Mouse (Mus musculus): ENCODE results near the gene Ccdc153. TPM values are rescaled to one million over a fixed set of nuclear protein-coding genes. Genes with fewer than 3 reads are reported as not detected.

Ccdc153 gene
- total and polyA plus RNA-seq, 2 experiments from 2014 or later, result not detected

- 25% methylated on average over 11 of the region's 11 CpGs for WGBS
Observed at GRCm38 (mm10) chr9:44287003-44287400, 46.5 kb downstream of the Ccdc153 start.

DNA sequence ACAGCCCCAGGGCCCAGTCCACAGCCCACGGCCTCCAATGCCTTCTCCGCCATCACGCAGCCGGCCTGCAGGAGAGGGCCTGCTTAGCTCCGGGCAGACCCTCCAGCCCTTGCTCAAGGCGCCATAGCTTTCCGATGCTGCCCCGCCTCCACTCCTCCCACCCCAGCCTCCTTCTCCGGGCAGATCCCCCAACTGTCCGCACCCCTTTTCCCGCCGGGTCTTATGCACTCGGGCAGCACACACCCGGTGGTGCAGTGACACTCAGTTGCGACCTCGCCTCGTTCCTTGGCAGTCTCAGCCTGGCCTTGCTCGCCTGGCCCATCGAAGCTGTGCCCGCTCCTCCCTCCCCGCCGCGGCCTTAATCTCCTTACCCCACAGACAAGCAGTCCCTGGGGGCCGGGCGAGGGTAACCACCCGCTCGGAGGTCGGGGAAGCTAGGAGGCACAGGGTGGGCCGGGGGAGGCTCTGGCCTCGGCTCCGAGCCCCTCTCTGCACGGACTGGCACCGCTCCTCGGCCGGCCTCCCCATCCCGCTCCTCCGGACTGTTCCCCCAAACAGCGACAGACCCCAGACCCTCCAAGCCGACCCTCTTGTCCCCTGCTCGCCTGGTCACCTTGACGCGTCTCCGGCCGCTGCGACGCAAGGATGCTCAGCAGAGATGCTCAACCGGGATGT, 47.1 kb downstream of the Ccdc153 start:
- no peak overlapping the region for H3K27ac ChIP-seq (ENCODE audit: low read depth)
- peak overlapping the region; percentile 52 for H3K4me3 ChIP-seq (ENCODE audit: low read depth, low read length)
- H3K27me3 ChIP-seq (ENCODE audit: control insufficient read depth, insufficient read depth, low read length), result peaks cover 25% of the 10 kb centered on the region; the same call in 1 of the 2 replicates
- no peak for TF ChIP-seq CTCF (IDR thresholded peaks at IDR 0.05; ENCODE audit: low read depth)
- no peak for TF ChIP-seq EP300 (IDR thresholded peaks at IDR 0.05; ENCODE audit: low read depth)
- DNase-seq (ENCODE audit: low spot score) (no peak), ATAC-seq (ENCODE audit: insufficient read depth, low read depth) (0 out of 2 replicates have a peak, but pooled peaks have one; percentile 19)
- H3K36me3 ChIP-seq (replicated peaks; ENCODE audit: control insufficient read depth, insufficient read depth, low read length), result peaks cover 18% of the 10 kb centered on the region; the same call in 1 of the 2 replicates
- 1% methylated on average over 47 of the region's 47 CpGs for WGBS
- H3K4me2 ChIP-seq (ENCODE audit: low read depth, low read length), result peak overlapping the region; percentile 80
- H3K9ac ChIP-seq (replicated peaks; ENCODE audit: low read depth, low read length), result peak overlapping the region; percentile 58
- H3K4me1 ChIP-seq (ENCODE audit: control insufficient read depth, insufficient read depth), result peaks cover 19% of the 10 kb centered on the region
- H3K9me3 ChIP-seq (replicated peaks; ENCODE audit: control insufficient read depth, low read length), result no peaks in the 10 kb centered on the region

More at GRCm38 (mm10) chr9:44287003-44287400, 46.5 kb downstream of the Ccdc153 start:
- peaks cover 19% of the 10 kb centered on the region for H3K4me1 ChIP-seq (ENCODE audit: control insufficient read depth, insufficient read depth)
- ATAC-seq (ENCODE audit: insufficient read depth, low read depth), result 0 out of 2 replicates have a peak, but pooled peaks have one; percentile 2
- DNase-seq (ENCODE audit: low spot score), result no peak
- H3K27me3 ChIP-seq (ENCODE audit: control insufficient read depth, insufficient read depth, low read length), result peaks cover 25% of the 10 kb centered on the region; the same call in 1 of the 2 replicates
- peak overlapping the region; percentile 52 for H3K4me3 ChIP-seq (ENCODE audit: low read depth, low read length)
- H3K9me3 ChIP-seq (replicated peaks; ENCODE audit: control insufficient read depth, low read length), result no peaks in the 10 kb centered on the region
- TF ChIP-seq CTCF (IDR thresholded peaks at IDR 0.05; ENCODE audit: low read depth) (no peak), EP300 (IDR thresholded peaks at IDR 0.05; ENCODE audit: low read depth) (no peak)
- H3K36me3 ChIP-seq (replicated peaks; ENCODE audit: control insufficient read depth, insufficient read depth, low read length), result peaks cover 13% of the 10 kb centered on the region; the same call in 1 of the 2 replicates
- no peak overlapping the region for H3K9ac ChIP-seq (replicated peaks; ENCODE audit: low read depth, low read length)
- H3K4me2 ChIP-seq (ENCODE audit: low read depth, low read length), result peak overlapping the region; percentile 80
- H3K27ac ChIP-seq (ENCODE audit: low read depth), result no peak overlapping the region

DNA sequence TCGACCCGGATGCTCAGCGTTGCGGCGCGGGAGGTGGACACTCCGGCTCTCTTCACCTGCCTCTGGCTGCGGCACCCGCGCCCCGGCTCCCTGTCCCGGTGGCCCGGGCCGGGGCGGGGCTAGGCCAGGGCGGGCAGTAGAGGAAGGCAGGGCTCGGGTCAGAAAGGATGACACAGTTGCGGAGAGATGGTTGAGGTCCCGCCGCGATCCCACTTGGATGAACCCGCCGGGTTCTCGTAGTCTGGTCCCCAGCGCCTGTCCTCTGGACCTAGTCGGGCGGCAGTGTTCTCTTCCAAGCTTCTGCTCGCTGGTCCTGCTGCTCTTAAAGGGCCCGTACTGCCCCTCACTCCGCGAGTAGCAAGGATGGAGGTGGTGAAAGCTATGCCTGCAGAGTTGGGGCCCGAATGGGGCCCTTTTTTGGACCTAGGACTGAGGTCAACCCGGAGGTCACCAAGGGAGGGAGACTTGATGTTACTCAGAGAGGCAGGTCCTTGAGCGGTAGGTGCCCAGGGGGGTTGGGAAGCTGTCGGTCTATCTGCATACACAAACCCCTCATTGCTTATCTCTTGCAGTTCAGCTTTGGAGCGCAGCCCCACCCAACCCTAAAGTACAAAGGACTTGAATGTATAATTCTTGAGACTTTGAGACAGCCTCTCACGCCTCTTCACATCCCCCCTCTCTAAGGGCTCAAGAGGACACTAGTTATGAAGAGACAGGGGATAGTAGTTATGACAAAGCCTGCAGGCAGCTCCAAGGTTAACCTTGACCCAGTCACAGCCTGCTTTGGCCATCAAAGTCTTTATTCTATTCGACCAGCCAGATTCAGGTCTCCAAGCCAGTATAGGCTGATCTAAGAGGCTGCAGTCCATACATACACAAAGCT, 47.8 kb downstream of the Ccdc153 start, which contains the start of gene Abcg4:
Abcg4 (minus strand) TSS at position 540 of the 883 bp plus-strand sequence.
- TF ChIP-seq CTCF (IDR thresholded peaks at IDR 0.05; ENCODE audit: low read depth), result no peak
- no peak for TF ChIP-seq EP300 (IDR thresholded peaks at IDR 0.05; ENCODE audit: low read depth)
- under 1% methylated on average over 38 of the region's 38 CpGs for WGBS
- ATAC-seq (ENCODE audit: insufficient read depth, low read depth) (peak; percentile 32; the same call in 1 of the 2 replicates), DNase-seq (ENCODE audit: low spot score) (no peak)
- Histone ChIP-seq H3K36me3 (replicated peaks; ENCODE audit: control insufficient read depth, insufficient read depth, low read length) (peaks cover 26% of the 10 kb centered on the region), H3K27ac (ENCODE audit: low read depth) (no peak within 1 kb of the TSS), H3K9me3 (replicated peaks; ENCODE audit: control insufficient read depth, low read length) (no peaks in the 10 kb centered on the region), H3K4me2 (ENCODE audit: low read depth, low read length) (peak within 1 kb of the TSS; percentile 80), H3K27me3 (ENCODE audit: control insufficient read depth, insufficient read depth, low read length) (peaks cover 25% of the 10 kb centered on the region; the same call in 1 of the 2 replicates), H3K4me3 (ENCODE audit: low read depth, low read length) (peak within 1 kb of the TSS; percentile 52), H3K9ac (replicated peaks; ENCODE audit: low read depth, low read length) (peak within 1 kb of the TSS; percentile 58), H3K4me1 (ENCODE audit: control insufficient read depth, insufficient read depth) (peaks cover 19% of the 10 kb centered on the region)

DNA sequence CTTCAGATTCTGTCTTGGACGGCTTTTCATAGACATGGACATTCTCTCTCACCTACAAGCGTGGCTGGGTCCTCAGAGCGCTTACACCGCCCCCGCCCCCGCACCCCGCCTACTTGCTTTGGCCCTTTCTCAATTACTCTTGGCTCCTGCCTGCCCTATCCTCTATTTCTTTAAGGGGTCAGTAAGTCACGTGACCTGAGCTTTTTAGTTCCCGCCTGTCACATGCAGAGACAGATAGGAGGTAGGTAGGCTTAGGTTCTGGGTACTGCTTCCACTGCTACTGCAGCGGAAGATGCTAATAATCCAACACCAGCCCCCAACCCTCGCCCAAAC, 48.4 kb downstream of the Ccdc153 start:
- WGBS, result 11% methylated on average over 11 of the region's 11 CpGs
- Histone ChIP-seq H3K36me3 (replicated peaks; ENCODE audit: control insufficient read depth, insufficient read depth, low read length) (peaks cover 32% of the 10 kb centered on the region), H3K27me3 (ENCODE audit: control insufficient read depth, insufficient read depth, low read length) (peaks cover 25% of the 10 kb centered on the region; the same call in 1 of the 2 replicates), H3K9ac (replicated peaks; ENCODE audit: low read depth, low read length) (0 out of 2 replicates have a peak overlapping the region, but pooled peaks have one; percentile 58), H3K4me2 (ENCODE audit: low read depth, low read length) (peak overlapping the region; percentile 80), H3K4me3 (ENCODE audit: low read depth, low read length) (peak overlapping the region; percentile 52; the same call in 1 of the 2 replicates), H3K9me3 (replicated peaks; ENCODE audit: control insufficient read depth, low read length) (no peaks in the 10 kb centered on the region), H3K27ac (ENCODE audit: low read depth) (no peak overlapping the region), H3K4me1 (ENCODE audit: control insufficient read depth, insufficient read depth) (peaks cover 19% of the 10 kb centered on the region)
- TF ChIP-seq EP300 (IDR thresholded peaks at IDR 0.05; ENCODE audit: low read depth) (no peak), CTCF (IDR thresholded peaks at IDR 0.05; ENCODE audit: low read depth) (no peak)
- DNase-seq (ENCODE audit: low spot score) (no peak), ATAC-seq (ENCODE audit: insufficient read depth, low read depth) (peak; percentile 31)

GRCm38 (mm10) chr9:44292490-44292889, 52.0 kb downstream of the Ccdc153 start:
- Histone ChIP-seq H3K9me3 (replicated peaks; ENCODE audit: control insufficient read depth, low read length) (no peaks in the 10 kb centered on the region), H3K4me2 (ENCODE audit: low read depth, low read length) (no peak overlapping the region), H3K27me3 (ENCODE audit: control insufficient read depth, insufficient read depth, low read length) (peaks cover 11% of the 10 kb centered on the region; the same call in 1 of the 2 replicates), H3K27ac (ENCODE audit: low read depth) (no peak overlapping the region), H3K36me3 (replicated peaks; ENCODE audit: control insufficient read depth, insufficient read depth, low read length) (peaks cover 63% of the 10 kb centered on the region), H3K9ac (replicated peaks; ENCODE audit: low read depth, low read length) (no peak overlapping the region), H3K4me3 (ENCODE audit: low read depth, low read length) (no peak overlapping the region), H3K4me1 (ENCODE audit: control insufficient read depth, insufficient read depth) (peaks cover 17% of the 10 kb centered on the region)
- DNase-seq (ENCODE audit: low spot score), result peak; percentile 31
- WGBS, result 68% methylated on average over 3 of the region's 3 CpGs
- no peak for TF ChIP-seq EP300 (IDR thresholded peaks at IDR 0.05; ENCODE audit: low read depth)
- peak; percentile 61 for TF ChIP-seq CTCF (IDR thresholded peaks at IDR 0.05; ENCODE audit: low read depth)
- ATAC-seq (ENCODE audit: insufficient read depth, low read depth), result no peak

Other genes starting within 250 kb of the Ccdc153 start
- 6.3 and 12.5 TPM in 2 replicates for gene Thy1, start 197.3 kb upstream of the Ccdc153 start, total RNA-seq (2014; rRNA removed; ENCODE audit: low replicate concordance)
- 3.6 and 4.4 TPM in 2 replicates for gene Thy1, start 197.3 kb upstream of the Ccdc153 start, polyA plus RNA-seq (2015; fragmentation: Nextera tagmentation; extraction: Ambion mirVana)
- 44.9 and 48.6 TPM in 2 replicates for gene Usp2, start 173.7 kb upstream of the Ccdc153 start, total RNA-seq (2014; rRNA removed; ENCODE audit: low replicate concordance)
- gene Usp2, start 173.7 kb upstream of the Ccdc153 start, polyA plus RNA-seq (2015; fragmentation: Nextera tagmentation; extraction: Ambion mirVana), result 114 and 121 TPM in 2 replicates
- gene Mfrp, start 138.9 kb upstream of the Ccdc153 start, total RNA-seq (2014; rRNA removed; ENCODE audit: low replicate concordance), result not detected in 2 replicates
- not detected in 2 replicates for gene Mfrp, start 138.9 kb upstream of the Ccdc153 start, polyA plus RNA-seq (2015; fragmentation: Nextera tagmentation; extraction: Ambion mirVana)
- gene C1qtnf5, start 133.4 kb upstream of the Ccdc153 start, total RNA-seq (2014; rRNA removed; ENCODE audit: low replicate concordance), result 9.0 TPM in 2 replicates
- gene C1qtnf5, start 133.4 kb upstream of the Ccdc153 start, polyA plus RNA-seq (2015; fragmentation: Nextera tagmentation; extraction: Ambion mirVana), result 4.1 and 4.5 TPM in 2 replicates
- not detected in 2 replicates for gene Gm49380, start 127.2 kb upstream of the Ccdc153 start, total RNA-seq (2014; rRNA removed; ENCODE audit: low replicate concordance)
- gene Gm49380, start 127.2 kb upstream of the Ccdc153 start, polyA plus RNA-seq (2015; fragmentation: Nextera tagmentation; extraction: Ambion mirVana), result 0.10 TPM in 1 of 2 replicates, not detected in the other
- gene Rnf26, start 127.2 kb upstream of the Ccdc153 start, total RNA-seq (2014; rRNA removed; ENCODE audit: low replicate concordance), result 13.0 and 16.6 TPM in 2 replicates
- 13.7 and 14.1 TPM in 2 replicates for gene Rnf26, start 127.2 kb upstream of the Ccdc153 start, polyA plus RNA-seq (2015; fragmentation: Nextera tagmentation; extraction: Ambion mirVana)
- 190 and 209 TPM in 2 replicates for gene Mcam, start 106.2 kb upstream of the Ccdc153 start, total RNA-seq (2014; rRNA removed; ENCODE audit: low replicate concordance)
- 47.1 and 54.2 TPM in 2 replicates for gene Mcam, start 106.2 kb upstream of the Ccdc153 start, polyA plus RNA-seq (2015; fragmentation: Nextera tagmentation; extraction: Ambion mirVana)
- 17.6 and 18.6 TPM in 2 replicates for gene Cbl, start 6.6 kb upstream of the Ccdc153 start, total RNA-seq (2014; rRNA removed; ENCODE audit: low replicate concordance)
- 4.3 and 5.2 TPM in 2 replicates for gene Cbl, start 6.6 kb upstream of the Ccdc153 start, polyA plus RNA-seq (2015; fragmentation: Nextera tagmentation; extraction: Ambion mirVana)
- gene Pdzd3, start 10.8 kb downstream of the Ccdc153 start, total RNA-seq (2014; rRNA removed; ENCODE audit: low replicate concordance), result not detected in 2 replicates
- 0.07 and 0.10 TPM in 2 replicates for gene Pdzd3, start 10.8 kb downstream of the Ccdc153 start, polyA plus RNA-seq (2015; fragmentation: Nextera tagmentation; extraction: Ambion mirVana)
- gene Nlrx1, start 27.9 kb downstream of the Ccdc153 start, total RNA-seq (2014; rRNA removed; ENCODE audit: low replicate concordance), result 10.4 and 15.4 TPM in 2 replicates
- gene Nlrx1, start 27.9 kb downstream of the Ccdc153 start, polyA plus RNA-seq (2015; fragmentation: Nextera tagmentation; extraction: Ambion mirVana), result 8.9 and 10.2 TPM in 2 replicates
- gene Abcg4, start 47.9 kb downstream of the Ccdc153 start, total RNA-seq (2014; rRNA removed; ENCODE audit: low replicate concordance), result 1.7 and 2.1 TPM in 2 replicates
- 0.49 and 0.69 TPM in 2 replicates for gene Abcg4, start 47.9 kb downstream of the Ccdc153 start, polyA plus RNA-seq (2015; fragmentation: Nextera tagmentation; extraction: Ambion mirVana)
- 14.8 and 26.3 TPM in 2 replicates for gene Hinfp, start 65.0 kb downstream of the Ccdc153 start, total RNA-seq (2014; rRNA removed; ENCODE audit: low replicate concordance)
- gene Hinfp, start 65.0 kb downstream of the Ccdc153 start, polyA plus RNA-seq (2015; fragmentation: Nextera tagmentation; extraction: Ambion mirVana), result 7.6 and 9.4 TPM in 2 replicates
- gene C2cd2l, start 79.6 kb downstream of the Ccdc153 start, total RNA-seq (2014; rRNA removed; ENCODE audit: low replicate concordance), result 14.5 and 16.8 TPM in 2 replicates
- 4.7 and 5.0 TPM in 2 replicates for gene C2cd2l, start 79.6 kb downstream of the Ccdc153 start, polyA plus RNA-seq (2015; fragmentation: Nextera tagmentation; extraction: Ambion mirVana)
- 27.6 and 33.3 TPM in 2 replicates for gene Dpagt1, start 85.3 kb downstream of the Ccdc153 start, total RNA-seq (2014; rRNA removed; ENCODE audit: low replicate concordance)
- gene Dpagt1, start 85.3 kb downstream of the Ccdc153 start, polyA plus RNA-seq (2015; fragmentation: Nextera tagmentation; extraction: Ambion mirVana), result 24.5 and 25.2 TPM in 2 replicates
- gene H2afx, start 94.0 kb downstream of the Ccdc153 start, total RNA-seq (2014; rRNA removed; ENCODE audit: low replicate concordance), result 285 and 447 TPM in 2 replicates
- gene H2afx, start 94.0 kb downstream of the Ccdc153 start, polyA plus RNA-seq (2015; fragmentation: Nextera tagmentation; extraction: Ambion mirVana), result 69.3 and 71.2 TPM in 2 replicates
- 61.5 and 96.3 TPM in 2 replicates for gene Hmbs, start 103.6 kb downstream of the Ccdc153 start, total RNA-seq (2014; rRNA removed; ENCODE audit: low replicate concordance)
- gene Hmbs, start 103.6 kb downstream of the Ccdc153 start, polyA plus RNA-seq (2015; fragmentation: Nextera tagmentation; extraction: Ambion mirVana), result 81.3 and 84.0 TPM in 2 replicates
- gene Vps11, start 121.0 kb downstream of the Ccdc153 start, total RNA-seq (2014; rRNA removed; ENCODE audit: low replicate concordance), result 25.0 and 27.8 TPM in 2 replicates
- gene Vps11, start 121.0 kb downstream of the Ccdc153 start, polyA plus RNA-seq (2015; fragmentation: Nextera tagmentation; extraction: Ambion mirVana), result 17.7 TPM in 2 replicates
- 35.5 and 37.8 TPM in 2 replicates for gene Hyou1, start 138.8 kb downstream of the Ccdc153 start, total RNA-seq (2014; rRNA removed; ENCODE audit: low replicate concordance)
- gene Hyou1, start 138.8 kb downstream of the Ccdc153 start, polyA plus RNA-seq (2015; fragmentation: Nextera tagmentation; extraction: Ambion mirVana), result 5.4 and 5.9 TPM in 2 replicates
- 83.8 and 97.2 TPM in 2 replicates for gene Slc37a4, start 156.2 kb downstream of the Ccdc153 start, total RNA-seq (2014; rRNA removed; ENCODE audit: low replicate concordance)
- 32.2 and 35.1 TPM in 2 replicates for gene Slc37a4, start 156.2 kb downstream of the Ccdc153 start, polyA plus RNA-seq (2015; fragmentation: Nextera tagmentation; extraction: Ambion mirVana)
- 302 and 464 TPM in 2 replicates for gene Rps25, start 166.5 kb downstream of the Ccdc153 start, total RNA-seq (2014; rRNA removed; ENCODE audit: low replicate concordance)
- gene Rps25, start 166.5 kb downstream of the Ccdc153 start, polyA plus RNA-seq (2015; fragmentation: Nextera tagmentation; extraction: Ambion mirVana), result 1,421 and 1,578 TPM in 2 replicates
- 30.8 and 58.4 TPM in 2 replicates for gene Trappc4, start 166.9 kb downstream of the Ccdc153 start, total RNA-seq (2014; rRNA removed; ENCODE audit: low replicate concordance)
- gene Trappc4, start 166.9 kb downstream of the Ccdc153 start, polyA plus RNA-seq (2015; fragmentation: Nextera tagmentation; extraction: Ambion mirVana), result 72.5 and 79.0 TPM in 2 replicates
- gene Ccdc84, start 177.9 kb downstream of the Ccdc153 start, total RNA-seq (2014; rRNA removed; ENCODE audit: low replicate concordance), result 13.7 and 45.1 TPM in 2 replicates
- 17.2 and 17.7 TPM in 2 replicates for gene Ccdc84, start 177.9 kb downstream of the Ccdc153 start, polyA plus RNA-seq (2015; fragmentation: Nextera tagmentation; extraction: Ambion mirVana)
- gene Foxr1, start 200.5 kb downstream of the Ccdc153 start, total RNA-seq (2014; rRNA removed; ENCODE audit: low replicate concordance), result not detected in 2 replicates
- gene Foxr1, start 200.5 kb downstream of the Ccdc153 start, polyA plus RNA-seq (2015; fragmentation: Nextera tagmentation; extraction: Ambion mirVana), result not detected in 2 replicates
- gene Upk2, start 214.3 kb downstream of the Ccdc153 start, total RNA-seq (2014; rRNA removed; ENCODE audit: low replicate concordance), result 18.0 TPM in 1 of 2 replicates, not detected in the other
- gene Upk2, start 214.3 kb downstream of the Ccdc153 start, polyA plus RNA-seq (2015; fragmentation: Nextera tagmentation; extraction: Ambion mirVana), result not detected in 2 replicates
- gene Bcl9l, start 242.1 kb downstream of the Ccdc153 start, total RNA-seq (2014; rRNA removed; ENCODE audit: low replicate concordance), result 12.4 and 33.9 TPM in 2 replicates
- gene Bcl9l, start 242.1 kb downstream of the Ccdc153 start, polyA plus RNA-seq (2015; fragmentation: Nextera tagmentation; extraction: Ambion mirVana), result 4.4 and 5.2 TPM in 2 replicates